Mouse (Mus musculus): ENCODE results near the gene Ahnak.

DNA sequence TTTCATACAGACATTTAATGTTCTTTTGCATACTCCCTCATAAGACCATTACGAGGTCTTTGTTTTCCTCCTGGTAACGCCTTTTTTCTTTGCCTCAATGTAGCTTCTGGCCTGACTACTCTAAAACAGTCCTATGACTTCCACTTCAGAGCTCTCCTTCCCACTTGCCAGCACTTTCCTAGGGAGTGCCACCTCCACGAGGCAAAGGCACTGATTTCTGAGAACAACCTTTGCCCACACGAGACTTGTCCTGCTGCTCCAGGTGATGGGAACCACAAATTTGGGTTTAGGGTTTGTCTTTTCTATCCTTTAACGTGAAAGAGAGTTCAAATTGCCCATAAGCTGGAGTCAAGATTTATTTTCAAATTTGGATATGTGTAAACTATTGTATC is 22.9 kb upstream of the Ahnak start:
- TF ChIP-seq GATA1 (IDR thresholded peaks at IDR 0.05; ENCODE audit: low read depth, low read length) (no peak), MEF2A (IDR thresholded peaks at IDR 0.05; ENCODE audit: extremely low read depth, insufficient replicate concordance, low read depth, low read length, poor library complexity, severe bottlenecking) (no peak), UBTF (IDR thresholded peaks at IDR 0.05; ENCODE audit: borderline replicate concordance, insufficient read depth, low read depth, low read length) (no peak), SIN3A (IDR thresholded peaks at IDR 0.05; ENCODE audit: low read length) (no peak), HCFC1 (IDR thresholded peaks at IDR 0.05; ENCODE audit: low read depth, low read length) (no peak), POLR2AphosphoS2 (IDR thresholded peaks at IDR 0.05; ENCODE audit: low read length) (no peak)

Data from MEL (cell line).